Mouse (Mus musculus): ENCODE results near the gene Tcerg1l. TPM values are rescaled to one million over a fixed set of nuclear protein-coding genes. Genes with fewer than 3 reads are reported as not detected.

Tcerg1l gene
- total and polyA plus RNA-seq, 3 experiments, result not detected

GRCm38 (mm10) chr7:138389941-138390340, 7.6 kb downstream of the Tcerg1l start:
- Histone ChIP-seq H3K4me1 (ENCODE audit: control insufficient read depth in 1 of 2, insufficient read depth in 2 of 2, low read length in 2 of 2) (no peaks in the 10 kb centered on the region), H3K9me3 (replicated peaks; ENCODE audit: insufficient read depth, low read length) (no peaks in the 10 kb centered on the region), H3K79me2 (ENCODE audit: control insufficient read depth, insufficient read depth, low read length, poor library complexity) (no peaks in the 10 kb centered on the region), H3K9ac (ENCODE audit: control insufficient read depth, low read depth, low read length, poor library complexity, severe bottlenecking) (no peak overlapping the region), H3K36me3 (ENCODE audit: control insufficient read depth in 1 of 2, insufficient read depth in 2 of 2, low read length in 2 of 2) (no peaks in the 10 kb centered on the region), H3K27me3 (ENCODE audit: control insufficient read depth in 1 of 2, insufficient read depth in 2 of 2, low read length in 2 of 2) (no peaks in the 10 kb centered on the region), H3K27ac (ENCODE audit: control insufficient read depth, low read depth, low read length) (no peak overlapping the region), H3K4me3 (ENCODE audit: control insufficient read depth in 1 of 2, insufficient read depth in 1 of 2, low read depth in 2 of 2, low read length in 2 of 2) (no peak overlapping the region)
- no peak for TF ChIP-seq NELFE (IDR thresholded peaks at IDR 0.05; ENCODE audit: low read depth, low read length)
- no peak for TF ChIP-seq RAD21 (IDR thresholded peaks at IDR 0.05; ENCODE audit: low read depth, low read length)
- no peak for TF ChIP-seq MAFK (IDR thresholded peaks at IDR 0.05; ENCODE audit: borderline replicate concordance, low read depth, low read length)
- no peak for TF ChIP-seq MAZ (IDR thresholded peaks at IDR 0.05; ENCODE audit: low read depth, low read length)
- TF ChIP-seq RCOR1 (IDR thresholded peaks at IDR 0.05; ENCODE audit: low read depth, low read length), result no peak
- TF ChIP-seq BHLHE40 (IDR thresholded peaks at IDR 0.05; ENCODE audit: borderline replicate concordance, low read depth, low read length), result no peak
- TF ChIP-seq ELF1 (IDR thresholded peaks at IDR 0.05; ENCODE audit: low read depth, low read length), result no peak
- TF ChIP-seq MAX (IDR thresholded peaks at IDR 0.05; ENCODE audit: low read length), result no peak
- TF ChIP-seq ZMIZ1 (IDR thresholded peaks at IDR 0.05; ENCODE audit: low read depth, low read length), result no peak
- no peak for TF ChIP-seq KAT2A (conservative IDR thresholded peaks at IDR 0.05; ENCODE audit: low read depth, low read length)
- no peak for TF ChIP-seq MYB (IDR thresholded peaks at IDR 0.05; ENCODE audit: low read depth, low read length)
- TF ChIP-seq HCFC1 (IDR thresholded peaks at IDR 0.05; ENCODE audit: low read depth, low read length), result no peak
- no peak for TF ChIP-seq NRF1 (IDR thresholded peaks at IDR 0.05; ENCODE audit: insufficient read depth, low read depth, low read length, poor library complexity, severe bottlenecking)
- TF ChIP-seq GABPA (IDR thresholded peaks at IDR 0.05; ENCODE audit: low read depth, low read length), result no peak
- TF ChIP-seq POLR2AphosphoS2 (IDR thresholded peaks at IDR 0.05; ENCODE audit: low read length), result no peak
- no peak for TF ChIP-seq CTCF (IDR thresholded peaks at IDR 0.05 in 2 of 3, conservative IDR thresholded peaks at IDR 0.05 in 1 of 3; ENCODE audit: control insufficient read depth in 1 of 3, insufficient read depth in 1 of 3, low read depth in 2 of 3, low read length in 3 of 3, poor library complexity in 1 of 3, severe bottlenecking in 1 of 3)
- no peak for TF ChIP-seq USF1 (IDR thresholded peaks at IDR 0.05; ENCODE audit: low read depth, low read length)
- TF ChIP-seq CHD2 (IDR thresholded peaks at IDR 0.05; ENCODE audit: low read length), result no peak
- TF ChIP-seq GATA1 (IDR thresholded peaks at IDR 0.05; ENCODE audit: low read depth, low read length), result no peak
- no peak for TF ChIP-seq POLR2AphosphoS5 (IDR thresholded peaks at IDR 0.05; ENCODE audit: borderline replicate concordance, low read depth, low read length)
- DNase-seq (ENCODE audit: low read depth, low spot score), result no peak

- Histone ChIP-seq H3K9ac (ENCODE audit: control insufficient read depth, low read depth, low read length, poor library complexity, severe bottlenecking) (no peak overlapping the region), H3K27ac (ENCODE audit: control insufficient read depth, low read depth, low read length) (no peak overlapping the region), H3K4me3 (ENCODE audit: control insufficient read depth in 1 of 2, insufficient read depth in 1 of 2, low read depth in 2 of 2, low read length in 2 of 2) (no peak overlapping the region), H3K9me3 (replicated peaks; ENCODE audit: insufficient read depth, low read length) (no peaks in the 10 kb centered on the region), H3K36me3 (ENCODE audit: control insufficient read depth in 1 of 2, insufficient read depth in 2 of 2, low read length in 2 of 2) (no peaks in the 10 kb centered on the region), H3K4me1 (ENCODE audit: control insufficient read depth in 1 of 2, insufficient read depth in 2 of 2, low read length in 2 of 2) (no peaks in the 10 kb centered on the region), H3K79me2 (ENCODE audit: control insufficient read depth, insufficient read depth, low read length, poor library complexity) (no peaks in the 10 kb centered on the region), H3K27me3 (ENCODE audit: control insufficient read depth in 1 of 2, insufficient read depth in 2 of 2, low read length in 2 of 2) (no peaks in the 10 kb centered on the region)
- DNase-seq (ENCODE audit: low read depth, low spot score), result no peak
- TF ChIP-seq SMC3 (IDR thresholded peaks at IDR 0.05; ENCODE audit: low read depth, low read length) (no peak), CHD2 (IDR thresholded peaks at IDR 0.05; ENCODE audit: low read length) (no peak), HCFC1 (IDR thresholded peaks at IDR 0.05; ENCODE audit: low read depth, low read length) (no peak), ZC3H11A (IDR thresholded peaks at IDR 0.05; ENCODE audit: low read depth, low read length) (no peak), MYB (IDR thresholded peaks at IDR 0.05; ENCODE audit: low read depth, low read length) (no peak), SIN3A (IDR thresholded peaks at IDR 0.05; ENCODE audit: low read length) (no peak), POLR2AphosphoS2 (IDR thresholded peaks at IDR 0.05; ENCODE audit: low read length) (no peak), TAL1 (IDR thresholded peaks at IDR 0.05; ENCODE audit: low read length) (no peak)
Measured at GRCm38 (mm10) chr7:138389071-138389470, 8.5 kb downstream of the Tcerg1l start.
